Mouse (Mus musculus) MEL (cell line): ENCODE measurements around the gene B3gat2.

Experiments
- CHD2 ChIP-seq: IDR thresholded peaks from 2 replicates; pipeline ENCODE4 v1.6.1; 2011; ENCODE audit warnings: low read length, improper control_type of control experiment
- CTCF ChIP-seq, 3 experiments: IDR thresholded peaks in 2 of 3; conservative IDR thresholded peaks in 1 of 3; 2 replicates each; pipeline ENCODE4 v1.5.1; 2011 to 2012; ENCODE audit warnings: low read length in 3 of 3, low read depth in 2 of 3, mild to moderate bottlenecking in 2 of 3, improper control_type of control experiment in 1 of 3, inconsistent platforms in 1 of 3, mixed read lengths in 1 of 3, moderate library complexity in 1 of 3; ENCODE audit not compliant: control insufficient read depth in 1 of 3, insufficient read depth in 1 of 3, poor library complexity in 1 of 3, severe bottlenecking in 1 of 3
- EP300 ChIP-seq, 2 experiments: IDR thresholded peaks; 2 replicates each; pipeline ENCODE4 v1.6.1; 2011; ENCODE audit warnings: improper control_type of control experiment in 2 of 2, low read length in 2 of 2, low read depth in 1 of 2, mild to moderate bottlenecking in 1 of 2
- ETS1 ChIP-seq: IDR thresholded peaks from 2 replicates; pipeline ENCODE4 v1.6.1; 2012; ENCODE audit warnings: low read depth, mild to moderate bottlenecking, inconsistent platforms, low read length, improper control_type of control experiment, moderate library complexity
- MAFK ChIP-seq: IDR thresholded peaks from 2 replicates; pipeline ENCODE4 v1.6.1; 2011; ENCODE audit warnings: low read depth, mild to moderate bottlenecking, low read length, improper control_type of control experiment, borderline replicate concordance
- MEF2A ChIP-seq: IDR thresholded peaks from 2 replicates; pipeline ENCODE4 v1.6.1; 2014; ENCODE audit warnings: low read depth, mild to moderate bottlenecking, inconsistent platforms, low read length, improper control_type of control experiment; ENCODE audit not compliant: poor library complexity, insufficient replicate concordance, severe bottlenecking; ENCODE audit errors: extremely low read depth
- MXI1 ChIP-seq: IDR thresholded peaks from 2 replicates; pipeline ENCODE4 v1.6.1; 2011; ENCODE audit warnings: mild to moderate bottlenecking, low read depth, low read length, improper control_type of control experiment
- POLR2A ChIP-seq, 2 experiments: IDR thresholded peaks; 2 replicates each; pipeline ENCODE4 v1.6.1; 2011 to 2012; ENCODE audit warnings: low read length in 2 of 2, mild to moderate bottlenecking in 2 of 2, control low read depth in 1 of 2, improper control_type of control experiment in 1 of 2, low read depth in 1 of 2, moderate library complexity in 1 of 2; ENCODE audit not compliant: control insufficient read depth in 1 of 2, insufficient read depth in 1 of 2, poor library complexity in 1 of 2
- RAD21 ChIP-seq: IDR thresholded peaks from 2 replicates; pipeline ENCODE4 v1.6.1; 2011; ENCODE audit warnings: mild to moderate bottlenecking, low read depth, low read length, improper control_type of control experiment
- SMC3 ChIP-seq: IDR thresholded peaks from 2 replicates; pipeline ENCODE4 v1.6.1; 2011; ENCODE audit warnings: low read depth, low read length, improper control_type of control experiment
- ZC3H11A ChIP-seq: IDR thresholded peaks from 2 replicates; pipeline ENCODE4 v1.6.1; 2012; ENCODE audit warnings: low read depth, mild to moderate bottlenecking, inconsistent platforms, low read length, improper control_type of control experiment

DNA sequence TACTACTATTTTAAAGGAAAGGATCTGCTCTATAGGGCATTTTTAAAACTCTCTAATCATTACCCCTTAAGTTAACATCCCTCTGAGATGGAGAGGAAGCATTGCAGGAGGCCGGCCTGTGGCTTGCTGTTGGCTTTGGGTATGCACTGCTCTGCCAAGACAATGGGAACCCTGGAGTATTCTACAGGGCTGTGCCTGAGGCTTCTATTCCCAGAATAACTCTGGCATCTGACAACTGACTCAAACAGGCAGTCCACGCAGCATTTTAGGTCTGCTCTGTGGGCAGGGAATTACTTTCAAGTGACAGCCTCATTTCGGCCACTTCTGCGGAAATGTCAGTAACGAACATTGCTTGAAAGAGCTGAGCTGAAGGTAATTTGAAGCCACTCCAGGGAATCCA is 60.1 kb downstream of the B3gat2 start:
- no peak for TF ChIP-seq CHD2
- TF ChIP-seq POLR2A (IDR thresholded peaks at IDR 0.05; ENCODE audit: control insufficient read depth in 1 of 2, insufficient read depth in 1 of 2, low read depth in 1 of 2, low read length in 2 of 2, poor library complexity in 1 of 2): no peak
- no peak for TF ChIP-seq MAFK
- no peak for TF ChIP-seq ETS1
- TF ChIP-seq SMC3: no peak
- TF ChIP-seq ZC3H11A: no peak
- no peak for TF ChIP-seq CTCF (IDR thresholded peaks at IDR 0.05 in 2 of 3, conservative IDR thresholded peaks at IDR 0.05 in 1 of 3; ENCODE audit: control insufficient read depth in 1 of 3, insufficient read depth in 1 of 3, low read depth in 2 of 3, low read length in 3 of 3, poor library complexity in 1 of 3, severe bottlenecking in 1 of 3)
- TF ChIP-seq MEF2A: no peak
- no peak for TF ChIP-seq MXI1
- TF ChIP-seq RAD21: no peak
- no peak for TF ChIP-seq EP300 (IDR thresholded peaks at IDR 0.05; ENCODE audit: low read depth in 1 of 2, low read length in 2 of 2)
